Mouse (Mus musculus) neural tube, embryonic 14.5 days (tissue): ENCODE data around the gene Mapk13. TPM values are rescaled to one million over a fixed set of nuclear protein-coding genes. Genes with fewer than 3 reads are reported as not detected.
A peak's percentile ranks its signal among the peaks of the same experiment; 100 is the strongest.
"Not testable (repeated sequence)": the region's sequence is repeated elsewhere in the genome, so short reads cannot be mapped to it uniquely, and the experiment has no call there.

Source experiments
- ATAC-seq: fragments of 200-750 bp; cut with Nextera tagmentation; 2 replicates; pipeline ENCODE4 v1.8.0; 2017; ENCODE audit warnings: low read depth, mild to moderate bottlenecking, moderate TSS enrichment, moderate library complexity
- H3K27ac ChIP-seq: fragments of 300-500 bp; sonication (generic); 2 replicates; pipeline ENCODE4 v1.5.1; 2014; ENCODE audit warnings: low read depth, mild to moderate bottlenecking, control low read depth, low read length, moderate library complexity, mixed read lengths
- H3K27me3 ChIP-seq: fragments of 300-500 bp; sonication (generic); 2 replicates; pipeline ENCODE4 v1.6.1; 2014; ENCODE audit warnings: low read length; ENCODE audit not compliant: control insufficient read depth, insufficient read depth
- H3K36me3 ChIP-seq: fragments of 300-500 bp; sonication (generic); 2 replicates; pipeline ENCODE4 v1.6.1; 2014; ENCODE audit warnings: low read length, mixed read lengths; ENCODE audit not compliant: control insufficient read depth, insufficient read depth
- H3K4me1 ChIP-seq: fragments of 300-500 bp; sonication (generic); 2 replicates; pipeline ENCODE4 v1.6.1; 2014; ENCODE audit warnings: low read length; ENCODE audit not compliant: control insufficient read depth, insufficient read depth
- H3K4me2 ChIP-seq: fragments of 300-500 bp; sonication (generic); 2 replicates; pipeline ENCODE4 v1.6.1; 2014; ENCODE audit warnings: mild to moderate bottlenecking, low read depth, low read length, control low read depth
- H3K4me3 ChIP-seq: fragments of 300-500 bp; sonication (generic); 2 replicates; pipeline ENCODE4 v1.5.1; 2014; ENCODE audit warnings: low read depth, low read length, control low read depth, mixed read lengths
- H3K9ac ChIP-seq: fragments of 300-500 bp; sonication (generic); replicated peaks from 2 replicates; pipeline ENCODE4 v1.6.1; 2014; ENCODE audit warnings: low read depth, mild to moderate bottlenecking, control low read depth, low read length, mixed read lengths
- H3K9me3 ChIP-seq: fragments of 300-500 bp; sonication (generic); 2 replicates; pipeline ENCODE4 v1.6.1; 2016; ENCODE audit warnings: low read length; ENCODE audit not compliant: control insufficient read depth
- WGBS: fragments of 180-500 bp; shearing (Covaris S2); extraction: QIAGEN DNeasy Blood & Tissue Kit; methylation state at CpG from one replicate; pipeline ENCODE4 v1.1.7; 2014; 5-methylcytosine and 5-hydroxymethylcytosine counted together
- polyA plus RNA-seq: library from polyadenylated mRNA; unstranded; fragments of >200 nt; fragmentation: Nextera tagmentation; extraction: Ambion mirVana; gene quantifications from 2 replicates; pipeline ENCODE4 v1.2.1, GENCODE M21; 2014

The Mapk13 gene
- polyA plus RNA-seq, 1 experiment from 2014 or later: 0.96 TPM

DNA sequence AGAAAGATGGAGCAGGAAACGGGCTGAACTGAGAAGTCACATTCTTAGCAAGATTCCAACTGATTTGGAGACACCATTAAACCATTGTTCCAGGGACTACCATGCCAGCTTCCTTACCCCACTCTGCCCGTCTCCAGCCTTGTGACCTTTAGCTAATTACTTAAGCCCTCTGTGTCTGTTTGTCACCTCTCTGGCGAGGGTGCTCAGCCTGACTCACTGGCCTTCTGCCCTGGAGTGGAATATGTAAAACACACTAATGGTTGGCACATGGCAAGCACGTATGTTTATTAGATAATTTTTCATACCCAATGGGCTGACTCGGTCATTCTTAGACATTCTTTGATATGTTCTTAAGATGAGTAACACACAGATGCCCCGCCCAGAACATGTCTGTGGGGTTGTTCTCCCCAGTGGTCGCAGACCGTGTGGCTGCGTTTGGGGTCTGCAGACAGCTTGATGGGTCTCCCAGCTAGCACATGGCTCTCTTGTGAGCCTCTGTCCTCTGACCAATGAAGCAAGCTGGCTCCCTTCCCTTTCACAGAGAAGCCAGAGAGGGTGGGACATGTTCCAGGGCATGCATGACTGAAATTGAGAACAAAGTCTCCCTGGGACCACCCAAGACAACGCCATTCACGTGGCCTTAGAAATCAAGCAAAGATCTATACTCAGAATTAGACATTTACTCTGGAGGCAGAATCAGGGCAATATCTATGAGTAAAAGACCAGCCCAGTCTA lies 2.1 kb upstream of the Mapk13 start:
- H3K27me3 ChIP-seq: peaks cover 15% of the 10 kb centered on the region
- ATAC-seq: no peak
- no peak overlapping the region for H3K27ac ChIP-seq
- H3K36me3 ChIP-seq: no peaks in the 10 kb centered on the region
- H3K4me2 ChIP-seq: no peak overlapping the region
- 82% methylated on average over 11 of the region's 11 CpGs for WGBS
- H3K4me3 ChIP-seq: no peak overlapping the region
- H3K9ac ChIP-seq: no peak overlapping the region
- no peaks in the 10 kb centered on the region for H3K9me3 ChIP-seq
- H3K4me1 ChIP-seq: peaks cover 6% of the 10 kb centered on the region

DNA sequence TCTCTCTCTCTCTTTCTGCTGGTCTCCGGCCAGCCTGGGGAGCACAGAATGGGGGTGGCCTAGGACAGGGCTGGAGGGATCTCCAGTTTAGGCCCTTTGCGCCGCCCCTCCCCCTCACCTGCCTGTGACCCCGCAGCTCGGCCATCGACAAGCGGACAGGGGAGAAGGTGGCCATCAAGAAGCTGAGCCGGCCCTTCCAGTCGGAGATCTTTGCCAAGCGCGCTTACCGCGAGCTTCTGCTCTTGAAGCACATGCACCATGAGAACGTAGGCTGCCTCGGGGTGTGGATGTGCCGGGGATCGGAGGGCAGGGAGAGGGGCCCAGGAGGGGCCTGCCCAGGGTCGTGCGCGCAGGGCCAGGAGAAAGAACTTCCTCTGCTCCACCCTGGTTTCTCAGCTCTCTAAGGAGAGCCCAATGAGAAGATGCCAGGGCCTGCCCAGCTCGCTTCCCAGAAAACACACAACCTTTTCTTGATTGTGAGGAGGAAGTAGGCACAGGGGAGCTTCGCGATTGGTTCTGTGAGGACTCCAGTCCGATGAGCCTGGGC lies 851 bp downstream of the Mapk13 start:
- Histone ChIP-seq H3K36me3 (no peaks in the 10 kb centered on the region), H3K9ac (0 out of 2 replicates have a peak overlapping the region, but pooled peaks have one; percentile 16), H3K4me1 (peaks cover 6% of the 10 kb centered on the region), H3K4me2 (peak overlapping the region; percentile 50), H3K27me3 (peaks cover 15% of the 10 kb centered on the region), H3K4me3 (peak overlapping the region; percentile 26), H3K9me3 (no peaks in the 10 kb centered on the region), H3K27ac (no peak overlapping the region)
- WGBS: 5% methylated on average over 23 of the region's 24 CpGs
- no peak for ATAC-seq

DNA sequence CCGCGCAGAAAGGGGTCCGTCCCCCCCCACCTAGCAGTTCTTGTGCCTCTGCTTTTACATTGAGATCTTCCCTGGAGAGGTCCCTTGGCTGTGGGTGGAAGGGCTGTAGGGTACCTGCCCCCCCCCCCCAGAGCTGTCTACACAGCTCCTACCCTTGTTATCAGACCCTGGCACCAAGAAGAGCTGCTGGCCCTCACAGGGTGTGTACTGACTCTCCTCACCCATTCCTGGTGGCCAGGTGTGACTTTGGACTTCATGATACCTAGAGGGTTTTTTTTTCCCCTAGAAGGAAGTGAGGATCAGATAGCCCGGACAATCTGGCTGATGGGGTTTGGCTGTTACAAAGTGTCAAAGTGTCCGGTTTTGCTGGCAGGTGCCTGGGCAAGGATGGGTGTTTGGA lies 2.2 kb downstream of the Mapk13 start:
- no peak overlapping the region for H3K9ac ChIP-seq
- H3K4me2 ChIP-seq: no peak overlapping the region
- no peaks in the 10 kb centered on the region for H3K36me3 ChIP-seq
- ATAC-seq: no peak
- H3K27me3 ChIP-seq: peaks cover 15% of the 10 kb centered on the region
- peaks cover 6% of the 10 kb centered on the region for H3K4me1 ChIP-seq
- H3K27ac ChIP-seq: no peak overlapping the region
- H3K4me3 ChIP-seq: no peak overlapping the region
- WGBS: 95% methylated on average over 5 of the region's 5 CpGs
- H3K9me3 ChIP-seq: no peaks in the 10 kb centered on the region

DNA sequence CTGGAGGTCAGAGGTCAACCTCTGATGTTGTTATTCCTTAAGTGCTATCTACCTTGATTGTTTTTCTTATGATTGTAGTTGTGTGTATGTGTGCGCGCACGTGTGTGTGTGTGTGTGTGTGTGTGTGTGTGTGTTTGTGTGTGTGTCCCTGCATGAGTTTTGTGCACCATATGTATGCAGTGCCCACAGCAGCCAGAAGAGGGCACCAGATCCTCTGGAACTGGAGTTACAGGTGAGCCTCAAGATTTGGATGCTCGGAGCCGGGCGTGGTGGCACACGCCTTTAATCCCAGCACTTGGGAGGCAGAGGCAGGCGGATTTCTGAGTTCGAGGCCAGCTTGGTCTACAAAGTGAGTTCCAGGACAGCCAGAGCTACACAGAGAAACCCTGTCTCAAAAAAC lies 5.2 kb downstream of the Mapk13 start:
- not testable (repeated sequence) for H3K4me1 ChIP-seq, H3K27ac ChIP-seq, H3K9me3 ChIP-seq, ATAC-seq, H3K27me3 ChIP-seq, H3K4me2 ChIP-seq, H3K36me3 ChIP-seq, H3K9ac ChIP-seq, H3K4me3 ChIP-seq
- WGBS: 95% methylated on average over 8 of the region's 9 CpGs

GRCm38 (mm10) chr17:28775161-28775560 lies 6.1 kb downstream of the Mapk13 start:
- Histone ChIP-seq H3K27ac (no peak overlapping the region), H3K9ac (no peak overlapping the region), H3K4me1 (no peaks in the 10 kb centered on the region), H3K36me3 (no peaks in the 10 kb centered on the region), H3K27me3 (peaks cover 3% of the 10 kb centered on the region; the same call in 1 of the 2 replicates), H3K4me2 (no peak overlapping the region), H3K9me3 (no peaks in the 10 kb centered on the region), H3K4me3 (no peak overlapping the region)
- WGBS: 85% methylated on average over 4 of the region's 4 CpGs
- ATAC-seq: no peak

DNA sequence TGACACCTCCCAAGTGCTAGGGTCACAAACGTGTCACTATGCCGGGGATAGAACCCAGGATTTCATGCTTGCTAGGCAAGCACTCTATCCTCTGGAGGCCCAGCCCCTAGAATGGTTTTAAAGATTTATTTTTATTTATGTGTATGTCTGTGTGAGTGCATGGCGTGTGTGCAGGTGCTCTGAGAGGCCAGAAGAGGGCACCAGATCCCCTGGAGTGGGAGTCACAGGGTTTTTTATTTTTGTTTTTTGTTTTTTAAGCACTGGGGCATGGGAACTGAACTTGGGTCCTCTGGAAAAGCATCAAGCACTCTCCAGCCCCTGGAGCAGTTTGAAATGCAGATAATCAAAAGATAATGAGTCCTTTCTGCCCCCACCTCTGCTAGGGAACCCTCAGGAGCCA lies 7.7 kb downstream of the Mapk13 start:
- Histone ChIP-seq H3K4me1 (no peaks in the 10 kb centered on the region), H3K4me3 (no peak overlapping the region), H3K9ac (no peak overlapping the region), H3K27me3 (no peaks in the 10 kb centered on the region), H3K9me3 (no peaks in the 10 kb centered on the region), H3K36me3 (no peaks in the 10 kb centered on the region), H3K4me2 (no peak overlapping the region), H3K27ac (no peak overlapping the region)
- 94% methylated on average over 3 of the region's 3 CpGs for WGBS
- ATAC-seq: no peak

DNA sequence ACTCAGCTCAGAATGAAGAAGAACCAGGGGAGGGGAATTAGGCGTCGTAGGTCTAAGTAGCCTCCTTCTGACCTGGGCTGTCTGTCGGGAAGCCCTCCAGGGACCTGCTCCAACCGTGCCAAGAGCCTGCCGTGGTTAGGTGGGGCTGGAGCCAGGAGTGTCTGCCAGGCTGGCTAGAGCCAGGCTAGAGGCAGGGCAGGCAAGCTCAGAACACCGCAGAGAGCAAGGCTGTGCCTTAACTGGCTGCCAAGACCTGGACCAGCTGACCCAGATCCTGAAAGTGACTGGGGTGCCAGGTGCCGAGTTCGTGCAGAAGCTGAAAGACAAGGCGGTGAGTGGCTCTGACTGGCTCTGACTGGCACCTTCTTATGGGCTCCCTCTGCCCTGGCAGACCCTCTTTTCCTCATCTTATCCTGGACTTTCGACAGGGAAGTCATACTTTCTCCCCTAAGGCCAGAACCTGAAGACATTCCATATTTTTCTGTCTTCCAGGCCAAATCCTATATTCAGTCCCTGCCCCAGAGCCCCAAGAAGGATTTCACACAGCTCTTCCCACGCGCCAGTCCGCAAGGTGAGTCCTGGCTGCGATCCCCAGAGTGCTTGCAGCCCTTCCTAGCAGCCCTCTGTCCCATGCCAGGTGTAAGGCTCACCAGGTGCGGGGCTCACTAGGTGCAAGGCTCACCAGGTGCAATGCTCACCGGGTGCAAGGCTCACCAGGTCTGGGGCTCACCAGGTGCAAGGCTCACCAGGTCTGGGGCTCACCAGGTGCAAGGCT lies 8.3 kb downstream of the Mapk13 start:
- ATAC-seq: no peak
- 88% methylated on average over 16 of the region's 16 CpGs for WGBS
- H3K4me3 ChIP-seq: no peak overlapping the region
- H3K9ac ChIP-seq: no peak overlapping the region
- no peaks in the 10 kb centered on the region for H3K27me3 ChIP-seq
- H3K36me3 ChIP-seq: no peaks in the 10 kb centered on the region
- H3K4me2 ChIP-seq: no peak overlapping the region
- no peaks in the 10 kb centered on the region for H3K4me1 ChIP-seq
- no peaks in the 10 kb centered on the region for H3K9me3 ChIP-seq
- no peak overlapping the region for H3K27ac ChIP-seq

- H3K36me3 ChIP-seq: no peaks in the 10 kb centered on the region
- H3K4me3 ChIP-seq: no peak overlapping the region
- H3K9me3 ChIP-seq: no peaks in the 10 kb centered on the region
- H3K27ac ChIP-seq: no peak overlapping the region
- no peaks in the 10 kb centered on the region for H3K4me1 ChIP-seq
- no peaks in the 10 kb centered on the region for H3K27me3 ChIP-seq
- no peak overlapping the region for H3K4me2 ChIP-seq
- no peak for ATAC-seq
- H3K9ac ChIP-seq: no peak overlapping the region
- WGBS: 88% methylated on average over 3 of the region's 3 CpGs
These were observed 10.6 kb downstream of the Mapk13 start for GRCm38 (mm10) chr17:28779735-28780134.

DNA sequence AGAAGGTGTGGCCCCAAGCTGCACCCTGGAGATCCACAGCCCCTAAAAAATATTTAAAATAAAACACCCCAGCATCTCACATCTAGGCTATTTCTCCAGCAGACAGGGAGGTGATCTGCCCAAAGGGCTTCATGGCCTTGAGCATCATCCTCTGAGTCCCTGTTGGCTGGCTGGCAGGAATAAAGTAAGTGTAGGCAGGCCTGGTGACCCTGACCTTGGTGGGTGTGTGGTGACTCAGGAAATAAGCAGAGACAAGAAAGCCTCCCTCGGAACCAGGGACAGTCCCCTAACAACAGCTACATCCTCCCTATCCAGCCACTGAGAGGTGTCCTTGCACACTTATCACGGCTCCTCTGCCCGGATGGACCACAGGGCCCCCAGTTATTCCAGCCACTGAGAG lies 11.7 kb downstream of the Mapk13 start:
- WGBS: 70% methylated on average over 3 of the region's 3 CpGs
- H3K4me1 ChIP-seq: no peaks in the 10 kb centered on the region
- no peaks in the 10 kb centered on the region for H3K36me3 ChIP-seq
- H3K4me2 ChIP-seq: no peak overlapping the region
- no peak overlapping the region for H3K27ac ChIP-seq
- ATAC-seq: no peak
- H3K27me3 ChIP-seq: no peaks in the 10 kb centered on the region
- no peak overlapping the region for H3K9ac ChIP-seq
- H3K4me3 ChIP-seq: no peak overlapping the region
- no peaks in the 10 kb centered on the region for H3K9me3 ChIP-seq
